Mouse (Mus musculus): ENCODE measurements around the gene Gm10770.
"Not testable (repeated sequence)": the region's sequence is repeated elsewhere in the genome, so short reads cannot be mapped to it uniquely, and the experiment has no call there.

DNA sequence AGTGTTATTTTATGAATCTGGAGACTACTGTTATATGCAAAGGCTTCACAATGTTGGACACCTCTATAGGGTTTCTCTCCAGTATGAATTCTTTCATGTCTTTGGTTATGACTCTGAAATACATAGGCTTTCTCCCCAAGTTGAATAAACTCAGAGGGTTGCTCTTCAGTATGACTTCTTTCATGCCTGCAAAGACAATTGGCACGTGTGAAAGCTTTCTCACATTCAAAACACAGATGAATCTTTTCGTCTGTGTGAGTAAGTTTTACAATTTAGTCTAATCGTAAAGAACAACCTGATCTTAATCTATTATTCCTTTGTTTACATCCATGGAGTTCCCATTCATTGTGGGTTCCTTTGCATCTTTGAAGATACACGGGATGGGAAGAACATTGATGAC is at the start of gene Gm10770:
- not testable (repeated sequence) for TF ChIP-seq CTCF, POLR2A (IDR thresholded peaks at IDR 0.05; ENCODE audit: insufficient read depth, low read depth, low read length)

Data from olfactory bulb, adult 2 months (tissue).